Mouse (Mus musculus): ENCODE measurements around the gene Pth1r.

DNA sequence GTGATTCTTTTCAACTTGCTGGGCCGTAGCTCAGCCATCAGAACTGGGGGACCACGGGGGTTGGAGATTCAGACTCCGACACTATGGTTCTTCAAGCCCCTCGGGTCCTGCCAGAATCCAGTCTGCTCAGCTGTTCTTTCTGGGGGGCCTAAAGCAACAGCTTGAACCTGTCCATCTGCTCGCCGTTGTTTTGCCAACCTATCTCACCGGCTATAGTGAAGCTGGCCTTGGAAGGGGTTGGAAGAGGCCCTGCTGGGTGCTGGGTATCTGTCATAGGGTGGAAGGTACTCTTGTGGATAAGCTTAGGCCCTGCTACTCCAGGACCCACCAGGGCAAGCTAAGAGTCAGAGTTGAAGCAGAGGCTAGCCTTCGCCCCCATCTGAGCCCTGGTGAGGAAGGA lies 13.9 kb upstream of the Pth1r start:
- no peak for TF ChIP-seq CTCF (IDR thresholded peaks at IDR 0.05)
- TF ChIP-seq POLR2A (IDR thresholded peaks at IDR 0.05; ENCODE audit: insufficient read depth, low read depth, low read length), result no peak

All from heart, adult 2 months (tissue).